Mouse (Mus musculus) neural tube, embryonic 15.5 days (tissue): ENCODE results near the gene Pnpla6. TPM values are rescaled to one million over a fixed set of nuclear protein-coding genes. Genes with fewer than 3 reads are reported as not detected.
"Not testable (repeated sequence)": the region's sequence is repeated elsewhere in the genome, so short reads cannot be mapped to it uniquely, and the experiment has no call there.

Source experiments
- ATAC-seq: fragments of 200-750 bp; cut with Nextera tagmentation; 2 replicates; pipeline ENCODE4 v1.8.0; 2017; ENCODE audit warnings: mild to moderate bottlenecking, moderate TSS enrichment, moderate library complexity; ENCODE audit not compliant: low FRiP score
- H3K27ac ChIP-seq: fragments of 300-500 bp; sonication (generic); replicated peaks from 2 replicates; pipeline ENCODE4 v1.5.1; 2015; ENCODE audit warnings: mild to moderate bottlenecking, inconsistent platforms
- H3K27me3 ChIP-seq: fragments of 300-500 bp; sonication (generic); replicated peaks from 2 replicates; pipeline ENCODE4 v1.6.1; 2015; ENCODE audit warnings: inconsistent platforms
- H3K36me3 ChIP-seq: fragments of 300-500 bp; sonication (generic); 2 replicates; pipeline ENCODE4 v1.6.1; 2015; ENCODE audit warnings: inconsistent platforms
- H3K4me1 ChIP-seq: fragments of 300-500 bp; sonication (generic); 2 replicates; pipeline ENCODE4 v1.6.1; 2015; ENCODE audit warnings: inconsistent platforms
- H3K4me2 ChIP-seq: fragments of 300-500 bp; sonication (generic); 2 replicates; pipeline ENCODE4 v1.6.1; 2015; ENCODE audit warnings: inconsistent platforms, mild to moderate bottlenecking, moderate library complexity
- H3K4me3 ChIP-seq: fragments of 300-500 bp; sonication (generic); replicated peaks from 2 replicates; pipeline ENCODE4 v1.5.1; 2015; ENCODE audit warnings: mild to moderate bottlenecking, inconsistent platforms
- H3K9ac ChIP-seq: fragments of 300-500 bp; sonication (generic); replicated peaks from 2 replicates; pipeline ENCODE4 v1.6.1; 2015; ENCODE audit warnings: mild to moderate bottlenecking, inconsistent platforms
- H3K9me3 ChIP-seq: fragments of 300-500 bp; sonication (generic); replicated peaks from 2 replicates; pipeline ENCODE4 v1.6.1; 2016; ENCODE audit warnings: inconsistent platforms
- WGBS: fragments of 180-500 bp; shearing (Covaris S2); methylation state at CpG from one replicate; pipeline ENCODE4 v1.1.7; 2015; ENCODE audit warnings: mixed read lengths; 5-methylcytosine and 5-hydroxymethylcytosine counted together
- polyA plus RNA-seq: library from polyadenylated mRNA; unstranded; fragments of >200 nt; fragmentation: Nextera tagmentation; extraction: Ambion mirVana; gene quantifications from 2 replicates; pipeline ENCODE4 v1.2.1, GENCODE M21; 2015

Gene Pnpla6
- polyA plus RNA-seq, 1 experiment from 2014 or later = 42.5 TPM

DNA sequence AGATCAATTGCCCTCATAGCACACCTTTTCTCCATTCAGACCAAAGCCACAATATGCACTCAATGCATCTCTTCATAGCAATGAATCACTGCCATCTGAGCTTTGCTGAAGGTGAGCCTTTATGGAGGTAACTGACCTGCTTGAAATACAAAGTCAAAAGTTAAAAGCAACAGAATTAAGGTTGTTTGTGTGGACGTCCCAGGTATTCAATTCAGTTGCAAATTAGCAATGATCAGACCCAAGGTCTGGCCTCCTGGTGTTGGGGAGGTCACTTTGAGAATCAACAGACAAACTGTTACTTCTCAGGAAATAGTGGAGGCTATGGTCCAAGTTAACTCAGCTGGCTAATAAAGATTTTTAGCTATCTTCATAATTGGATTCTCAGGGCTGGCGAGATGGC lies 31.3 kb downstream of the Pnpla6 start:
- H3K27me3 ChIP-seq = no peaks in the 10 kb centered on the region
- no peak overlapping the region for H3K4me3 ChIP-seq
- no peak overlapping the region for H3K9ac ChIP-seq
- H3K9me3 ChIP-seq = no peaks in the 10 kb centered on the region
- 91% methylated on average over 2 of the region's 2 CpGs for WGBS
- H3K36me3 ChIP-seq = peaks cover 44% of the 10 kb centered on the region
- ATAC-seq = no peak
- H3K4me2 ChIP-seq = no peak overlapping the region
- H3K4me1 ChIP-seq = no peaks in the 10 kb centered on the region
- H3K27ac ChIP-seq = no peak overlapping the region

DNA sequence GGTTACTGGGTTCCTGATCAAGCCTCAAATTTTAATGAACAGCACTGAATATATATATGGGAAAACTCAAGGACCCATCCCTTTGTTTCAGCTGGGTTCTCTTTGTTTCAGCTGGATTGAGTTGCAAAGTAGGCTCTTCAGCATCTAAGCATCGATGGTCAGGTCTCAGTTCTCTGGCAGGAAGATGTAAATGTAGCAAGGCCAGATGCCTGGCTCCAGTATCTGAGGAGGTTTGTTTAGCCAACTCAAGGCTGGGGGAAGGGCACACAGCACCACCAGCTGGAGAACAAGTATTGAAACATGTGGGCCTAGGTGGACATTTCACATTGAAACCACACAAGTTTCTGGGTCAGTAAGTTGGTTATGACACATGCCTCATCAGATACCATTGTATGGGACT lies 37.1 kb downstream of the Pnpla6 start:
- ATAC-seq = no peak
- Histone ChIP-seq H3K27me3 (no peaks in the 10 kb centered on the region), H3K4me3 (no peak overlapping the region), H3K27ac (no peak overlapping the region), H3K9me3 (no peaks in the 10 kb centered on the region), H3K9ac (no peak overlapping the region), H3K36me3 (no peaks in the 10 kb centered on the region), H3K4me1 (no peaks in the 10 kb centered on the region), H3K4me2 (no peak overlapping the region)
- WGBS = 88% methylated on average over 1 of the region's 1 CpGs

GRCm38 (mm10) chr8:3556114-3556513 lies 40.9 kb downstream of the Pnpla6 start:
- no peak overlapping the region for H3K27ac ChIP-seq
- no peaks in the 10 kb centered on the region for H3K9me3 ChIP-seq
- no peaks in the 10 kb centered on the region for H3K36me3 ChIP-seq
- H3K27me3 ChIP-seq = no peaks in the 10 kb centered on the region
- H3K9ac ChIP-seq = no peak overlapping the region
- no peak overlapping the region for H3K4me3 ChIP-seq
- peak; percentile 85 for ATAC-seq
- no peaks in the 10 kb centered on the region for H3K4me1 ChIP-seq
- no peak overlapping the region for H3K4me2 ChIP-seq
- WGBS = 60% methylated on average over 4 of the region's 4 CpGs

- Histone ChIP-seq H3K4me3 (no peak within 1 kb of the TSS), H3K9me3 (no peaks in the 10 kb centered on the region), H3K4me1 (peaks cover 5% of the 10 kb centered on the region; the same call in 1 of the 2 replicates), H3K36me3 (no peaks in the 10 kb centered on the region), H3K27ac (no peak within 1 kb of the TSS), H3K4me2 (peak within 1 kb of the TSS; percentile 45), H3K9ac (0 out of 2 replicates have a peak within 1 kb of the TSS, but pooled peaks have one; percentile 14), H3K27me3 (no peaks in the 10 kb centered on the region)
- no peak for ATAC-seq
- WGBS = 1% methylated on average over 12 of the region's 12 CpGs
These were observed 52.6 kb downstream of the Pnpla6 start, which contains the start of gene C330021F23Rik for GRCm38 (mm10) chr8:3567641-3568371. C330021F23Rik (plus strand) TSS chr8:3567990.

DNA sequence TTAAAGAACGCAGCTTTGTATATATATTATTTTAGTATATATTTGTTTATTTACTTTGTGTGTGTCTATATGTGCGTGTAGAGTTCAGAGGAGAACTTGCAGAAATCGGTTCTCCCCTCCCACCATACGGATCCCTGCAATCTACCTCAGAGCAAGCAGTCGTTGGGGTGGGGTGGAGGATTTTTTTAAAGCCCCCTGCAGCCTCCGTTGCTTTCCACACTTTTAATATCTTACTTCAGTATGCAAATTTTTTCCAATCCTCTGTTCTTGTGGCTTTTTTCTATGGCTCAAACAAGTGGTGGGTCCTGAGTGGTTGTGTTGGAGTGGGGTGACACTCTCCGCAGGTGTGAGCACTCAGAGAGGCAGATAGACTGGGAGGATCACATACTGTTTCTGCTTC lies 53.2 kb downstream of the Pnpla6 start:
- Histone ChIP-seq H3K4me2 (peak overlapping the region; percentile 45), H3K4me1 (peaks cover 5% of the 10 kb centered on the region; the same call in 1 of the 2 replicates), H3K9ac (no peak overlapping the region), H3K27me3 (no peaks in the 10 kb centered on the region), H3K9me3 (no peaks in the 10 kb centered on the region), H3K4me3 (no peak overlapping the region), H3K36me3 (no peaks in the 10 kb centered on the region), H3K27ac (no peak overlapping the region)
- ATAC-seq = no peak
- WGBS = 10% methylated on average over 7 of the region's 7 CpGs

- H3K4me2 ChIP-seq = no peak overlapping the region
- H3K9me3 ChIP-seq = no peaks in the 10 kb centered on the region
- no peak overlapping the region for H3K4me3 ChIP-seq
- no peak overlapping the region for H3K9ac ChIP-seq
- H3K36me3 ChIP-seq = no peaks in the 10 kb centered on the region
- 97% methylated on average over 5 of the region's 5 CpGs for WGBS
- H3K4me1 ChIP-seq = peaks cover 5% of the 10 kb centered on the region; the same call in 1 of the 2 replicates
- H3K27me3 ChIP-seq = no peaks in the 10 kb centered on the region
- no peak for ATAC-seq
- no peak overlapping the region for H3K27ac ChIP-seq
These were observed 54.6 kb downstream of the Pnpla6 start for GRCm38 (mm10) chr8:3569784-3570183.

- Histone ChIP-seq H3K27ac (no peak overlapping the region), H3K4me2 (no peak overlapping the region), H3K9me3 (no peaks in the 10 kb centered on the region), H3K9ac (no peak overlapping the region), H3K4me1 (no peaks in the 10 kb centered on the region), H3K36me3 (no peaks in the 10 kb centered on the region), H3K4me3 (no peak overlapping the region), H3K27me3 (no peaks in the 10 kb centered on the region)
- WGBS = 92% methylated on average over 3 of the region's 3 CpGs
- no peak for ATAC-seq
These were observed 59.4 kb downstream of the Pnpla6 start for GRCm38 (mm10) chr8:3574546-3574945.

GRCm38 (mm10) chr8:3576211-3576960 lies 61.2 kb downstream of the Pnpla6 start:
- no peak for ATAC-seq
- no peak overlapping the region for H3K4me3 ChIP-seq
- no peak overlapping the region for H3K27ac ChIP-seq
- H3K4me2 ChIP-seq = no peak overlapping the region
- no peak overlapping the region for H3K9ac ChIP-seq
- H3K36me3 ChIP-seq = no peaks in the 10 kb centered on the region
- no peaks in the 10 kb centered on the region for H3K4me1 ChIP-seq
- no peaks in the 10 kb centered on the region for H3K9me3 ChIP-seq
- no peaks in the 10 kb centered on the region for H3K27me3 ChIP-seq
- 78% methylated on average over 15 of the region's 15 CpGs for WGBS

DNA sequence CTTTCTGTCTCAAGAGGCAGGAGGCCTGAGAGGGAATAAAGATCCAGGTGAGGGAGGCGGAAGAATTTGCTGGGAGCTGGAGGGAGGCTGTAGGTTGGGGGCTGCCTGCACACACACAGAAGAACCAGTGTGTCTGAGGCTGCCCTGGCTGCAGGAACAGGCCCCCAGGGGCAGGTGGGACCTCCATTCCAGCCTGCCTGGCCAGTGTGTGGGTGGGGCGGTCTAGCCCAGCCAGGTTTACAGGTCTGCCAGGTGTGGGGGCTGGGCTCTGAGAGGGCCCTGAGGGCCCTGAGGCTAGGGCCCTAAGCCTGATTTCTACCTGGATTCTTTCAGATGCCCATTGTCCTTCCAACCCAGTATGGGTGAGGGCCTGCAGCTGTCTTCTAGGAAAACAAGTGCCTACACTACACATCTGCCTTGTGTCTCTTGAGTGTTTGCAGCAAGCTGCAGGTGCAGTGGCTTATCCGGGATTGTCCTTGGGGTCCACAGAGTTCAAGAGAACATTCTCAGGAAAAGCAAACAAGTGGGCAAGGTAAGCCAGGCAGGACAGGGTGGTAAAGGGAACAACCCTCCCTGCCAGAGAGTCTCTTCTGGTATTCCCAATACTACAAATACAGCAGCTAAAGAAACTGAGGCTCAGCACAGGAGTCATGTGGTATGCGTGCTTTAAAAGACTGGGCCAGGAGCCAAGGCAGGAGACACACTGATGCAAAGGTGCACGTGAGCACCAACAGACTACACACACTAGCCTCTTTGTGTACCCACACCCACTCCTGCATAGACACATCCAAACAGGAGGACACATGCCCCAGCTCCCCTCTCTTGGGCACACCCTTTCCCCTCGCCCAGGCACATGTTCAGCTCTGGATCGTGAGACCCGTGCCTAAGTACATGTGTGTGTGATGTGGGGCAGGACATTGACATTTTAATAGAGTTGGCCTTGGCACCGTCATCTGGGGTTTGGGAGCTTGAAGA lies 64.5 kb downstream of the Pnpla6 start:
- no peak overlapping the region; the same call in 1 of the 2 replicates for H3K9ac ChIP-seq
- no peaks in the 10 kb centered on the region for H3K36me3 ChIP-seq
- H3K4me1 ChIP-seq = no peaks in the 10 kb centered on the region
- no peak overlapping the region for H3K27ac ChIP-seq
- H3K4me3 ChIP-seq = no peak overlapping the region
- no peak overlapping the region for H3K4me2 ChIP-seq
- H3K27me3 ChIP-seq = no peaks in the 10 kb centered on the region
- 82% methylated on average over 9 of the region's 9 CpGs for WGBS
- no peak for ATAC-seq
- H3K9me3 ChIP-seq = no peaks in the 10 kb centered on the region

DNA sequence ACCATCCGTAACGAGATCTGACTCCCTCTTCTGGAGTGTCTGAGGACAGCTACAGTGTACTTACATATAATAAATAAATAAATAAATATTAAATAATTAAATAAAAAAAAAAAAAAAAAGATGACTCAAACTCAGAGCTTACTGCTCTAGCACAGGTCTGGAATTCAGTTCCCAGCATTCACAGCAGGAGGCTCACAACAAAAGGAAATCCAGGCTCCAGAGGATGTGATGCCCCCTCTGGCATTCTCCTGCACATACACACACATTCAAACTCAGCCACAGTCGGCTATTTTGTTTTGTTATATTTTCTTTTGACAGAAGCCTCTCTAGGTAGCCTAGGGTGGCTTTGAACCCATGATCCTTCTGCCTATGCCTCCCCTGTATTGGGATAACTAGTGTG lies 66.8 kb downstream of the Pnpla6 start:
- H3K4me3 ChIP-seq, H3K9me3 ChIP-seq, H3K36me3 ChIP-seq, H3K4me2 ChIP-seq, ATAC-seq, H3K27me3 ChIP-seq, H3K4me1 ChIP-seq, H3K9ac ChIP-seq, H3K27ac ChIP-seq: not testable (repeated sequence)
- 93% methylated on average over 2 of the region's 3 CpGs for WGBS

- Histone ChIP-seq H3K4me1 (0 out of 2 replicates have a peak, but pooled peaks cover 4% of the 10 kb centered on the region), H3K9ac (no peak overlapping the region), H3K9me3 (no peaks in the 10 kb centered on the region), H3K4me3 (no peak overlapping the region), H3K27ac (no peak overlapping the region), H3K4me2 (no peak overlapping the region), H3K27me3 (no peaks in the 10 kb centered on the region), H3K36me3 (no peaks in the 10 kb centered on the region)
- 89% methylated on average over 2 of the region's 2 CpGs for WGBS
- ATAC-seq = no peak
These were observed 71.3 kb downstream of the Pnpla6 start for GRCm38 (mm10) chr8:3586452-3586851.
